Mouse (Mus musculus) ovary, postnatal 10 days (tissue): ENCODE results near the gene Fam173b.

Source experiments
- DNase-seq: peaks from one replicate; pipeline ENCODE4 v3.0.0; 2022; ENCODE audit warnings: low spot score

Gene Fam173b

DNA sequence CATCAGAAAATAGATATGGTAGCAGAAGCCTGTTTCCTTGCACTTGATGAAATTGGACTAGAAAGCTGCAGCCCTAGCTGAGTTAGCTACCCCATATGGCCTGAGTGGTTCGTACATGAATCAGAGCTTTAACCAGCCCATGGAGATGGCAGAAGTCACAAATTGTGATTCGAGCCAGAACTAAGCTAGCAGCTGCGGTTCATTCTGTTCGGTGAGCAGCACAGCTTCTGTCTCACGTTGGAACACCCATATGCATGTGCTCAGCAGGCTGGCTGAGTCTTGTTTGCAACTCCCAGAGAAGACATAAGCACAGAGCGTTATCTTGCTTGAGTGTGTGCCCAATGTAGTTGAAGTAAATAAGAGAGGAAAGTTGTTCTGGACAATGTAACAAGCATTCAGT, 32.9 kb downstream of the Fam173b start:
- DNase-seq, result no peak

DNA sequence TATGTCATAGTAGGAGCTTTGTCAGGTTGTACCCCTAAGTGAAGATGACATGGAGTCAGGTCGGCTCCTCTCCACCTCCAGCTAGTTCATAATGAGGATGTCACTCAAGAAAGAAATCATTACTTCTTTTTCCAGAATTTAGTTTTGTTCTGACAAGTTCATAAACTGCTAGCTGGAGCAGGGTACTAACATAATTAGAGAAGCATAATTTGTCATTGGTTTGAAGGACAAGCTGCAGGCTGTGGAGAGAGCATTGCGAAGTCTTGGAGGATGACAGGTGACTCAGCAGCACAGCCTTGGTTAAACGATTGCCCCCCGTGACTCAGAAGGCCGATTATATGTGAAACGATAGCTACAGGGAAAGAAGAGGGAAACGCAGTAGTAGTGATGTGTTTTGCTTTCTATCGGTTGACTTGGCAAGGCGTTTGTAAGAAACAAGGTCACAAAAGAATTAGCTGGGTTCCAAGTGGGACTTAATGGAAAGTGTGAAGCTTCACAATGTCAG, 34.5 kb downstream of the Fam173b start:
- DNase-seq, result no peak

DNA sequence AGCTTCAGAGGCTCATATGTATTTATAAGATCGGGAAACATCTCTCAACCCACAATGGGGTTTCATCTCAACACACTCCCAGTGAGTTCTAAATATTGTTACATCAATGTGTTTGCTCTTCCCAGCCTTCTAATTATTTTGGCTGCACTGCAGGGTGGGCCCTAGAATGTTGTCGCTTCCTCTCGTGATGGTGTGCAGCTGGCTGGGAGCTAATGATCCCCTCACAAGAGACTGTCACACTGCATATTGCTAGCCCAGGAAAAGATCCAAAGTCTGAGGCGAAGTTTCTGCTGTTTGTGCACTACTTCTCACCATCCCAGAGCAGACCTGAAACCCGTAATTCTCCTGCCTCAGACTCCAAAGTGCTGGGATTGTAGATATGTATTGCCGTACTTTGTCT, 45.6 kb downstream of the Fam173b start:
- no peak for DNase-seq

DNA sequence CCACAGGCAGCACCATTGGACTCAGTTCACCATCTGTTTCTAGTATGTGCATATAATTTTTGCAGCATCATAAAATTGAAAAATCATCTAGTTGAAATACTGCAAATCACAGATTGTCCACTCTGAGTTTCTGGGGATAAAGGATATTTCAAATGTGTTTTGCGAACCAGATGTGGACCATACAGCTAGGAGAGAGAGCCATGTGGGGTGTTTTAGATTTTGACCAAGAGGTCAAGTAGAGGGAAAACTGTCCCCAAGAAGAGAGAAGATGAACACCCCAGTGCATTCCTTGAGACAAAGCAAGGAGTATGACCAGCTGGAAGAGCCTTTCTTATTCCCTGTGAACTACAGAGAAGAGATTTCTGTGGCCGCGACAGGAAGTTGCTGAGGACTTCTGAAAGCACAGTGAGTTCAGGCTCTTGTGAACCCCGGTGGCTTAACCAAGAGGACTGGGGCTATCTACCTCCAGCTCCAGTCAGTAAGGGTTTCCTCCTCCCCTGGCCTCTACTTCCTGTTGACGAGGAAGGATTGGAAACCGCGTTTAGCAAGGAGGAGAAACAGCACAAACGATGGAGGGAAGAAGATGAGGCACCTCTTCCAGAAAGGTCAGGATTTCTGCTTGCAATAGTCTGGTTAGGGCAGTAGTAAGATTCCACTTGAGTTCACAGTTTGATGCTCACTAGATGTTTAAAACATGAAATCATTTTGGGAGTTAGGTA, 46.4 kb downstream of the Fam173b start:
- DNase-seq, result no peak

DNA sequence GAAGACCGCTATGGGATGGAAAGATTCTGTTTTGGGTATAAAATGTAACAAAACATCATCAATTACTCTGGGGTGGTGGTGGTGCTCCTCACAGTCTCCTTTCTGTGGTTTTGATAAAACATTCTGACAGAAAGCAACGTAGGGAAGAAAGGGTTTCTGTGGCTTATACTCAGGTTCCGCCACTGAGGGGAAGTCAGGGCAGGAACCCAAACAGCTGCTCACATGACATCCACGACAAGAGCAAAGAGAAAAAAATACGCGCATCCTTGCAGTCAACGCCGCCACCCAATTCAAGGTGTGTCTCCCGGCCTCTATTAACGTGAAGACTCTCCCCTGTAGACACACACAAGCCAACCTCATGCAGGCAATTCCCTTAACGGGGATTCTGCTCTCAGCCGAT, 48.0 kb downstream of the Fam173b start:
- no peak for DNase-seq

DNA sequence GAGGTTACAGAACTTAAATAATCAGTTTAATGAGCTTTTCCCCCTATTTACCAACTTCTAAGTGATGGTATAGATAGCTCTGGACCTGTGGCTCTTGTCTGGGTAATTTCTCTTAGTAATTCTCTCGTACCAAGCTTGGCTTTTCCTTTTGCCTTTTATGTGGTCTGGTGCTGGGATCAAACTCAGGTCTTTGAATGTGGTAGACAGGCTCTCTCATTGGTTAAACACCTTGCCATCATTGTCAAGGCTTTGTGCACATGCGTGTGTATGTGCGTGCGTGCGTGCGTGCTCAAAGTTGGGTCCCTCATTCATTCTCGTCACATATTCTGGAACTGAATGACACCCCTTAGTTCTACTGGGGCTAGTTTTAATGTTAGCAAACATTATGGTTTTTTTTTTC, 49.2 kb downstream of the Fam173b start:
- DNase-seq, result no peak

DNA sequence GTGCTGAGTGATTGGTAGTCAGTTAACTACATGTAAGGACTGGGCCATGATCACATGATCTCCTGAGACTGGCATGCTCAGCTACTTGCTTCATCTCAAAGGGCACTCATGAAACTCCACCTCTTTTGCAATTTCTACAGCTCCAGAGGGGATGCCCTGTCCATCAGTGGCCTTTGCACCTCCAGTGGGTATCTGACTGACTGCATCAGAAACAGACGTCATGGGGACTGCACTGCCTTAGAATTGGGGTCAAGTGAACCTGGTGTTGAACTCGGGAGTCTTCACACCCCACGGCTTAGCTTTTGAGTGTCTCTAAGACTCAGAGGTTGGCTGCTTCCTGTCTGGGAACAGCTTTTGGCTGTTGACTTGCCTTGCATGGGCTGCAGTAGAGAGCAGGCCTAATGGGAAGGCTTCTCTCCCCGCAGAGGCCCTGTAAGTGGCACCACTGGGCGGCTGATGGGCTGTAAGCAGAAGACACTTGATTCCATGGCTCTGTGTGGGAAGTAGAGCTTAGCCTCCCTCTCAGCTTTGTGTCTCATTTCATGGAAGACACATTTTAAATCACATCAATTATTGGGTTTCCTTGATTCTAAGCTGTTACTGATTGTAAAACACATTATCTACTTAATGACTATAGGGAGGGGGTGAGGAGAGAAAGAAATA, 58.6 kb downstream of the Fam173b start:
- DNase-seq, result no peak

DNA sequence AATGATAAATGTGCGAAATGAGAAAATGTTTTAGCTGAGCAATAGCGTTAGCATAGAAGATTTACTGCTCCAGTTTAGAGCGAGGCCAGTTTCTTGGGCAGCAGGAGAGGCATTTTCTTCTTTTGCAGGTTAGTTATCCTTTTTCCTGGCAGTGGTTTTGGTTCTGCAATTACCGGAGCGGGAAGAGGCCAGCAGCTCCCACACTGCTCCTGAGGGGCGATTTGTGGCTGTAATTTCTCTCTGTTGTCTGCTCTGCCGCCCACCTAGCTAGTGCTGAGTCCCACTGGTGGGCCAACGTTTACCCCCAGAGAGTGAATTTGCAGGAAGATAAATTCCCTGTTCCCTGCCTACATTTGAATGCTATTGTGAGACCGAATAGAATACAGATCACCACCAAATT, 59.2 kb downstream of the Fam173b start:
- no peak for DNase-seq

DNA sequence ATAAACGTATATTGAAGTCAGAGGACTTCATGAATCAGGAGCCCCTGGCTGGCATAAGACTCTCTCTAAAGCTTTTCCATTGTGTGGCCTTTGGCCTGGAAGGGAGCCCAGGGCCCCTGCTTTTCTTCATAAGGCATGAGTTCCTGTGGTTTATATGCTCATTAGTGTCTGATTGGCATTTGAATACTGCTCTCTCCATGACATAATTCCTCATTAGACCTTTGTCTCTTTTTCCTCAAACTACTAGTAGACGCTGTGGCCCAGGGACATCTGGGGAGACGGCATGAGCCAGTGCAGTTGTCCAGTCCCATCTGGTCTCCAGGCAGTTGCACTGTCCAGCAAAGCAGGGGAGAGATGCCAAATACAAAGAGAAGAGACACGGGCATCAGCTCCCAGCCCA, 60.1 kb downstream of the Fam173b start:
- DNase-seq, result no peak

DNA sequence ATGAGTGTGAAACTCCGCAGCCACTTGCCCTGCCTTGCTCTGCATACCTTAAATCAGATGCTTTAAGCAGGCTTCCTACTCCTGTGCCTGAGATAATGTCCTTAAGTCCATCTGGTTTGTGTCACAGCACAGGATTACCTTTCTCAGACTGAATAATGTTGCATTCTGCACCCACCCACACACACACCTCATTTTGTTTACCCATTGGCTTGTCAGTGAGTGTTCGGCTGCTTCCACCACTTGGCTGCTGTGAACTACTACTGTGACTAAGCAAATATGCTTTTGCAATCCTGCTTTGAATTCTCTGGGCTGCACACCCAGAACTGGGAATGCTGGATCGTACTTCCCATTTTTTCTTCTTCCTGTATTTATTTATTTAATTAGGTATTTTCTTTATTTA, 61.4 kb downstream of the Fam173b start:
- no peak for DNase-seq
